Mouse (Mus musculus) forebrain, embryonic 10.5 days (tissue): Measurements from ENCODE around the gene Mxi1. TPM values are rescaled to one million over a fixed set of nuclear protein-coding genes. Genes with fewer than 3 reads are reported as not detected.

Experiments
- DNase-seq: peaks from one replicate; pipeline ENCODE4 v3.0.0-alpha.2; 2017; ENCODE audit warnings: low spot score; ENCODE audit errors: extremely low spot score
- H3K27ac ChIP-seq: fragments of 300-500 bp; sonication (generic); 2 replicates; pipeline ENCODE4 v1.5.1; 2016; ENCODE audit warnings: mild to moderate bottlenecking
- H3K27me3 ChIP-seq: fragments of 300-500 bp; sonication (generic); 2 replicates; pipeline ENCODE4 v1.6.1; 2016; ENCODE audit warnings: mild to moderate bottlenecking; ENCODE audit not compliant: poor library complexity, severe bottlenecking
- H3K36me3 ChIP-seq: fragments of 300-500 bp; sonication (generic); replicated peaks from 2 replicates; pipeline ENCODE4 v1.6.1; 2016; ENCODE audit warnings: mild to moderate bottlenecking, moderate library complexity
- H3K4me1 ChIP-seq: fragments of 300-500 bp; sonication (generic); 2 replicates; pipeline ENCODE4 v1.6.1; 2016
- H3K4me3 ChIP-seq: fragments of 300-500 bp; sonication (generic); 2 replicates; pipeline ENCODE4 v1.5.1; 2016; ENCODE audit warnings: mild to moderate bottlenecking, moderate library complexity
- H3K9me3 ChIP-seq: fragments of 300-500 bp; sonication (generic); 2 replicates; pipeline ENCODE4 v1.6.1; 2016; ENCODE audit warnings: mild to moderate bottlenecking, moderate library complexity
- WGBS: fragments of 180-500 bp; shearing (Covaris S2); methylation state at CpG from one replicate; pipeline ENCODE4 v1.1.7; 2016; 5-methylcytosine and 5-hydroxymethylcytosine counted together
- polyA plus RNA-seq: library from polyadenylated mRNA; unstranded; fragments of >200 nt; fragmentation: Nextera tagmentation; extraction: Ambion mirVana; gene quantifications from 2 replicates; pipeline ENCODE4 v1.2.1, GENCODE M21; 2016

Mxi1 gene
- polyA plus RNA-seq: 16.1 and 20.7 TPM in 2 replicates

DNA sequence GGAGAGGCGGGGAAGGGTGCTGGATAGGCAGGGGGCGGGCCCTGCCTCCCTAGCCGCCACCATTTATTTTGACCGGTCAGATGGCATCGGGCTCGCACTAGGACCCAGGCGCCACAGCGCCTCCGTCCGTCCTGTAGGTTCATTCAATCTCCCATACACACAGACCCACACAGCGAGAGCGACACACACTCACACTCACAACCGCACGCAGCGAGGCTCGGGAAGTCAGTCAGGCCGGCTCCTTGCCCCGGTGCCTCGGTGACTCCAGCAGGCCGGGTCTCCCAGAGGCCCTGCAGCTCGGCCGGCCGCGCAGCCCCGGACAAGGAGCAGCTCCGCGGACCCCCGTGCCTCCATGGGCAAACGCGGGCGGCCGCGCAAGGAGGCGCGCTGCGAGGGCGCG is at the start of gene Mxi1:
Gene Mxi1 (plus strand): TSS at position 171 of the 400 bp plus-strand sequence.
- under 1% methylated on average over 38 of the region's 38 CpGs for whole genome bisulfite sequencing
- peak; percentile 89 for DNase-seq
- Histone ChIP-seq H3K4me3 (peak within 1 kb of the TSS; percentile 93), H3K27ac (peak within 1 kb of the TSS; percentile 96), H3K36me3 (peaks cover 4% of the 10 kb centered on the region; the same call in 1 of the 2 replicates), H3K27me3 (no peaks in the 10 kb centered on the region), H3K9me3 (no peaks in the 10 kb centered on the region), H3K4me1 (peaks cover 62% of the 10 kb centered on the region)

DNA sequence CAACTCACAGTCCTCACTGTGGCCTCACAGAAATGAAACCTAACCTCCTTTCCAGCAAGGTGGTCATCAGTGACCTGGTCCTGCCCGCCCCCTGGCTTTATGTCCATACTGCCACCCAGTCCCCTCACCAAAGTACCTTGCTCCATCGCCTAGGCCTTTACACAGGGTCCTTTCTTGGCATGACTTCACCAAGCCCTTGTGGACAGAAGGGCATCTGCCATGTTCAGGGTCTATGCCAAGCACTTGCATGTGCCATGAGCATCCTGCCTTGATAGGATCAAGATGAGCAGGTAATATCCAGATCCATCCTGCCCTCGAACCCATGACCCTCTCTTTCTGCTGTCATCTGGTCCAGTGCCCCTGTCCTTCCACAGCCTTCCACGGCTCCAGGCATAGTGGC is 49.5 kb upstream of the Mxi1 start:
- peaks cover 3% of the 10 kb centered on the region; the same call in 1 of the 2 replicates for H3K27me3 ChIP-seq
- peaks cover 32% of the 10 kb centered on the region for H3K4me1 ChIP-seq
- WGBS: 93% methylated on average over 4 of the region's 4 CpGs
- no peaks in the 10 kb centered on the region for H3K9me3 ChIP-seq
- H3K36me3 ChIP-seq: no peaks in the 10 kb centered on the region
- DNase-seq: no peak
- H3K27ac ChIP-seq: no peak overlapping the region
- H3K4me3 ChIP-seq: no peak overlapping the region

DNA sequence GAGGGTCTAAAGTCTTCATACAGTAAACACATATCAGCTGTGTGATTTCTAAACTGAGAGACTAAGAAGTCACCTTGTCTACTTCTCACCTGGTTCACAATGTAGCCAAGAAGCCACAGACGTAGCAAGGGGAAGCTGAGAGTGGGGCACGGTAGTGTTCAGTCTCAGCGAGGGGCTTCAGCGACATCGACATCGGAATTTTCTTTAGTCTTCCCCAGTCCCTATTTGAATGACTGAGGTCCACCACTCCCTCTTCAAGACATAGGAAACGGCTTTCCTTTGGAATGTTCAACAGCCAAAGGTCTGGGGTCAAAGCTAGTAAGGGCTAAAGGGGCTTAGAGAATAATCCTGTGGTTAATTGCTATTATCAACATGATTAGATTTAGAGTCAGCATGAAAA is 48.3 kb upstream of the Mxi1 start:
- 85% methylated on average over 7 of the region's 7 CpGs for WGBS
- H3K27me3 ChIP-seq: peaks cover 3% of the 10 kb centered on the region; the same call in 1 of the 2 replicates
- H3K27ac ChIP-seq: no peak overlapping the region
- no peak overlapping the region for H3K4me3 ChIP-seq
- peaks cover 33% of the 10 kb centered on the region for H3K4me1 ChIP-seq
- no peaks in the 10 kb centered on the region for H3K9me3 ChIP-seq
- no peaks in the 10 kb centered on the region for H3K36me3 ChIP-seq
- DNase-seq: no peak

DNA sequence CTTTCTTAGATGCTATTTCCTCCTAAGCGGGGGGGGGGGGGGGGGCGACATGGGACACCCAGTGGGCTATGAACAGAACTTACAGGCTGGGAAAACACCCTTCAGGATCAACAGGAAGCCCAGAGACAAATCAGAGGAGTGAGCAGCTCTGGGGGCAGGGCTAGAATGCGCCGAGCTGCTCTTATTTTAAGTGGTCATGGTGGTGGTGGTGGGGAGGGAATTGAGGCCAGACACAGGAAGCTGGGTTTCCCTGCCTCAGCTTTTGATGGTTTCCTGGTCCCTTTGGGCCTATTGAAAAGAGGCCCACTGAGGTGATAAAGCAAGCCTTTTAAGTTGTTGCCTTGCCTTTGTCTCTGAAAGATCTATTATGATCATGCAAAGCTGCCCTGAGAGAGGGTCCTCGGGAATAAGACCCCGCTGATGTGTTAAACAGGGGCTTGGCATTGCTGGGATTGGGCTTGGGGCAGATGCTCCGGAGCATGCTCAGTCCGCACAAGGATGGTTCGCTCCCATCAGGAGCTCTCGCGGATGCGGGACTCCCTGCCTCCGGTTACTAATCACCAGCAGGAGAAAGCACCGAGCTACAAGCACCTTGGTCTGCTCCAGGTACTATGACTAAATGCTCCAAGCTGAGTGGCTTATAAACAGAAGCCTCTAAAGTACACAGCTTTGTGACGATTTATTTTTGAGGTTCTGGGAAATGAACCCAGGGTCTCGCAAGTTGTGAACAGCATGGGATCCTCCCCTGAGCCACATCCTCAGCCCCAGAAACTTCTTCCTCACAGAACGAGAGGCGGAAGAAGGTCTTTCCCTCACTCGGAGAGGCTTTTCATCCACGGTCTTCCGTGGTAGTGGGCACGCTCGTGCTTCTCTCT is 46.2 kb upstream of the Mxi1 start:
- peak overlapping the region; percentile 27 for H3K4me3 ChIP-seq
- no peak overlapping the region; the same call in 1 of the 2 replicates for H3K27ac ChIP-seq
- H3K9me3 ChIP-seq: no peaks in the 10 kb centered on the region
- no peaks in the 10 kb centered on the region for H3K36me3 ChIP-seq
- 39% methylated on average over 21 of the region's 23 CpGs for WGBS
- peaks cover 32% of the 10 kb centered on the region for H3K4me1 ChIP-seq
- no peak for DNase-seq
- H3K27me3 ChIP-seq: peaks cover 3% of the 10 kb centered on the region; the same call in 1 of the 2 replicates

DNA sequence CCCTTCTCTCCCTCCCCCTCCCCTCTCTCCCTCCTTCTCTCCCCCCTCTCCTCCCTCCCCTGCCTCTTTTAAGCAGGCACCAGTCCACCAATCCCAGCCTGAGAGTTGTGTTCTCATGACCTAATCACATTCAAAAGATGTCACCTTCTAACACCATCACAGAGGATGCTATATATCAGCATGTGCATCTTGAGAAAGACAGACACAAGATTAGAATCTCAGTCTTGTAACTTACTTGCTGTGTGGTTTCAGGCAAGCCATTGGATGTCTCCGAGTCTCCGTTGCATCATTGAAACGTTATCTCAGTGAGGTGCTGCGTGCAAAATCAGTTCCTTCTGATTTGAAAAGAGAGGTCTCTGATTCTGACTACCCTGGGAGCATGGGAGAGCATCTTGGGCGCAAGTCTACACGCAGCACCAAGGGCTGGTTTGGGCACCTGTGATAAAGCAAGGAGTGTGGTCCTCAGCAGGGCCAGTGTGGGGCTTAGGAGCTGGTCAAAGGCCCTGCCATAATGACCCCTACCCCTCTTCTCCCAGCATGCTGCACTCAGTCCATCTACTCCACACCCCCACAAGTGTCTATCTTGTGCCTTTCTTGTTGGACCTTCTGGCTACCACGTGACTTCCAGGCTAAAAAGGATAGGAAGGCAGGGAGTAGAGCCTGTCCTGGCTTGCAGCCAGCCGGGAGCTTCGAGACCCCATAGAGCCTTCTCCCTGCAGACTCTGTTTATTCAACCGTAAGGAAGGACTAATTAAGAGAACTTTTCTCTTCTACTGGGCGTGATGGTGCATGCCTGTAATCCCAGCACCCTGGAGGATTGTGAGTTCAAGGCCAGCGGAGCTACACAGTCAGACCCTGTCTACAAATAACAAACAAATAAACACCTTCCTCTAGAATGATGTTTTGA is 45.2 kb upstream of the Mxi1 start:
- Histone ChIP-seq H3K36me3 (no peaks in the 10 kb centered on the region), H3K4me1 (peaks cover 25% of the 10 kb centered on the region), H3K9me3 (no peaks in the 10 kb centered on the region), H3K4me3 (peak overlapping the region; percentile 27; the same call in 1 of the 2 replicates), H3K27ac (no peak overlapping the region), H3K27me3 (peaks cover 3% of the 10 kb centered on the region; the same call in 1 of the 2 replicates)
- no peak for DNase-seq
- 64% methylated on average over 12 of the region's 12 CpGs for WGBS

DNA sequence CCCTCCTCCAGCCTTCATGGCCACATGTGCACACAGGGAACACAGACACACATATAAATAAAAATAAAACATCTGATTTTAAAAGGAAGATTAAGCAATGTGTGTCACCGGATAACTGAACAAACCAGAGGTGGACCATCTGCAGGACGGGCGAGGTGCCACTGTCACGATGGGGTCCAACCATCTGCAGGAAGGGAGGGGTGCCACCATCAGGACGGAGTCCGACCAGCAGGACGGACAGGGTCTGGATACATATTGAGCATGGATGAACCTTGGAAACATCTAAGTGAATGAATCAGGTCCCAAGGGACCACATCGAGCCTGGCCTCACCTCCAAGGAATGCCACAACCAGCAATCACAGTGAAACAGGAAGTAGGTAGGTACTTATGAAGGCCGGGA is 43.0 kb upstream of the Mxi1 start:
- no peak overlapping the region for H3K27ac ChIP-seq
- H3K36me3 ChIP-seq: no peaks in the 10 kb centered on the region
- DNase-seq: no peak
- H3K27me3 ChIP-seq: peaks cover 3% of the 10 kb centered on the region; the same call in 1 of the 2 replicates
- H3K4me1 ChIP-seq: peaks cover 25% of the 10 kb centered on the region
- H3K9me3 ChIP-seq: no peaks in the 10 kb centered on the region
- WGBS: 90% methylated on average over 9 of the region's 9 CpGs
- no peak overlapping the region for H3K4me3 ChIP-seq

DNA sequence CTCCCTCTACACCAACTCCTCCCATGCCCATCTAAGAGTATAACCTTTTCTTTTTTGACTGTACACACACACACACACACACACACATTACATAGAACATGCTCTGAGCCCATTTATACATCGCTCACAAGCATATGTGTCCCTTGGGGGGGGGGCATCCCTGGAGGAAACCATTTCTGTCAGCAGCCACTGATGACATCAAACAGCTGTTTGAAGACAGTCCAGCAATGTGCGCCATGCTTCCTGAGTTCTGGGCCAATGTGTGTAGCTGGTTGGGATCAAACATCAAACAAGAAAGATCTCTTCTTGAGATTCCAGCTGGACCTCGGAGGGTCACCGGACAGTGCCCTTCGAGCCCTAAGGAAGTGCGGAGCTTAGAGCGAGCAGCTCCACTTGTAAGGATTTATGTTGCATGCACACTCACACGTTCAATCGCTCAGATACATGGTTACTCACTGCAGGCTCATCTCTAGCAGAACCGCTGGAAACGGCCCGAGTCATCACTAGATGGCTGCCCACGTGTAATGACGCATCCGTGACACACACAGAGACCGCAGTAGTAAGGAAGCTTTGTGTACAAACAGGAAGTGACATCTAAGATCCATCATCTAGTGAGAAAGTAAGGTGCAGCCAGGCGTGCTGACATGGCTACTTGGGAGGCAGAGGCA is 37.1 kb upstream of the Mxi1 start:
- no peaks in the 10 kb centered on the region for H3K9me3 ChIP-seq
- 93% methylated on average over 17 of the region's 17 CpGs for WGBS
- H3K27me3 ChIP-seq: no peaks in the 10 kb centered on the region
- no peak overlapping the region for H3K4me3 ChIP-seq
- DNase-seq: no peak
- H3K36me3 ChIP-seq: no peaks in the 10 kb centered on the region
- H3K27ac ChIP-seq: no peak overlapping the region
- peaks cover 18% of the 10 kb centered on the region for H3K4me1 ChIP-seq

DNA sequence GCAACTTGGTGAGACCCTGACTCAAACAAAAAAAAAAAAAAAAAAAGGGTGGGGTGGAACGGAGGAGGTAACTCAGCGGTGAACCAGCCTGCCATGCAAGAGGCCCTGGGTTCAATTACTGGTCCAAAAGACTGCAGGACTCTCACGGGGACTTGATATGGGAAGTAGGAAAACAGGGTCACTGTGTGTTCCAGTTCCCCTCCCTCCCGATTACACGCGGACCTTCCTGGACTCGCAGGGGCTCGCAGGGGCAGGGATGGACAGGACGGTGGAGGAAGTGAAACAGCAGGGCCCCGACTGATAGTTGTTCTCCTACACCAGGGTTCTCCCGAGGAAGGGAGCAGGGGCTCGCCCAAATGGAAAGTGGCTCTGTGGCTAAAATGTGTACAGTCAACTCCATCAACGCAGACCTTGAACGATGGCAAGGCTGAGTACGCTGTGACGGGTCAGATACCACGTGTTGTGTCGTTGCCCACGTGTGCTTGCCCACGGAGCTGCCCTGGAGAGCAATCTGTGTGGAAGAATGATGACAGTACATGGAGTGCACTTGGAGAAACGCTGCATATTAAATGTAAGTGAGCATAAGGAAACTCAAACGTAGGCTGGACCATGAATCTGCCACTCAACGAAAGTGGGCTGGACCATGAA is 36.4 kb upstream of the Mxi1 start:
- WGBS: 89% methylated on average over 23 of the region's 23 CpGs
- Histone ChIP-seq H3K27me3 (no peaks in the 10 kb centered on the region), H3K4me1 (peaks cover 22% of the 10 kb centered on the region)

DNA sequence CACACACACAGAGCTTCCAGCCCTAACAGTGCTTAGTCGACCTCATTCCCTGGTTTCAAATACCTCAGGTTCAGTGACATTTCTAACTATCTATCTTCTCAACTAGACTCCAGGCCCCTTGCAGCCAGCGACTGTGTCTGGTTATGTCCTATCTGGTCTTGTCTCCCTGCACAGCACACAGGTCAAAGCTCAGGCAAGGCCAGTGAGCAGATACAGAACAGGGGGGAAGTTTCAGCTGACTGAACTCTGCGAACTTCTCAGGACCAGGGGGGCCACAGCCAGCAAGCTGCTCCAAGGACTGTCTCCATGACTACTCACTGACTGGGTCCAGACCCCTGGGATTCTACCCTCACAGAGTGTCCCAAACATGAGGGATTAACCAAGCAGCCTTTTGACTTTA is 35.1 kb upstream of the Mxi1 start:
- no peak for DNase-seq
- H3K27ac ChIP-seq: no peak overlapping the region
- no peaks in the 10 kb centered on the region for H3K9me3 ChIP-seq

More for the DNA sequence above, 36.4 kb upstream of the Mxi1 start:
- Histone ChIP-seq H3K36me3 (no peaks in the 10 kb centered on the region), H3K27ac (no peak overlapping the region), H3K9me3 (no peaks in the 10 kb centered on the region), H3K4me3 (no peak overlapping the region)
- DNase-seq: no peak

DNA sequence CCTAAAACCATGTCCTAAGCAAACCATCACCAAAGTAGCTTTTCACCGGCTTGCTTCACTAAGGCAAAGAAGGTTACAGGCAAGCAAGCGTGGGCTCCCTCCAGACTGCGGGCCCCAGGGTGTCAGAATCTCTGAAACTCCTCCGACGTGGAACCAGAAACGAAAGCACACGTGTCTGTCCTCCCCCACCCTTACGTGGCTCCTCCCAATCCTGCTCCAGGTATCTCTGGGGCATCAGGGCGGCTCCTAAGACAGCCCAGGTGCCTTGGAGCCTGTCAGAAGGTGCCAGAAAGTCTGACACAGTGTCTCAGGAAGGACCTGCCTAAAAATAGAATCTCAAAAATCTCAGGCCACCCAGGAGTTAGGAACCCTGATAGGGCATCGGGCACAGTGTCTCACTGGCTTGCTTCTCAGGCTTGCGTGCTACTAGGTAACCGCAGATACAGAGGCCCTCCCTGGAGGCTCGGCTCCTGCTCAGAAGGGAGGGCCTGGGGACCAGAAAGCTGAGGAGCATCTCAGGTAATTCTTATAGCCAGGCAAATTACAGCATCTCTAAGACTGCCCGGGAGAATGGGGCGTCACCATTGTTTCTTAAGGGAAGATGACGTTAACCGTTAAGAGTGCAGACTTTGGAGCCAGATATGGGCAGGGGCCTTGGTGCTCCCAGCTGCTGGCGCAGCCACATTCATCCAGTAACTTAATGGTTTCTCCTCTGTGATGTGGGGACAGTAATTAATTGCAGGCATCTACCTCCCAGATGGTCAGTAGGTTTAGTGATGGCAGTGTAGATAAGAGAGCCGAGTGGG is 33.2 kb upstream of the Mxi1 start:
- peaks cover 33% of the 10 kb centered on the region for H3K4me1 ChIP-seq

More for the DNA sequence above, 35.1 kb upstream of the Mxi1 start:
- H3K4me3 ChIP-seq: no peak overlapping the region
- H3K4me1 ChIP-seq: peaks cover 26% of the 10 kb centered on the region
- no peaks in the 10 kb centered on the region for H3K27me3 ChIP-seq
- 56% methylated on average over 3 of the region's 3 CpGs for WGBS
- no peaks in the 10 kb centered on the region for H3K36me3 ChIP-seq

More for the DNA sequence above, 33.2 kb upstream of the Mxi1 start:
- no peaks in the 10 kb centered on the region for H3K36me3 ChIP-seq
- no peak for DNase-seq
- H3K9me3 ChIP-seq: no peaks in the 10 kb centered on the region
- H3K4me3 ChIP-seq: no peak overlapping the region
- 79% methylated on average over 19 of the region's 19 CpGs for WGBS
- H3K27ac ChIP-seq: no peak overlapping the region
- 0 out of 2 replicates have a peak, but pooled peaks cover 5% of the 10 kb centered on the region for H3K27me3 ChIP-seq
